Mouse (Mus musculus) C2C12 (cell line): ENCODE data around the gene Scgb1a1.

Source experiments
- CEBPB ChIP-seq: IDR thresholded peaks from one replicate; pipeline ENCODE4 v1.6.1; 2011; ENCODE audit warnings: low read depth, mild to moderate bottlenecking, control low read depth, moderate library complexity
- CTCF ChIP-seq: IDR thresholded peaks from one replicate; pipeline ENCODE4 v1.5.1; 2011; ENCODE audit not compliant: control insufficient read depth, insufficient read depth, insufficient read length
- FOSL1 ChIP-seq: IDR thresholded peaks from one replicate; pipeline ENCODE4 v1.8.0; 2011; ENCODE audit warnings: mild to moderate bottlenecking, low read length; ENCODE audit not compliant: poor library complexity, insufficient read depth, severe bottlenecking
- MAX ChIP-seq: IDR thresholded peaks from one replicate; pipeline ENCODE4 v1.6.1; 2011; ENCODE audit warnings: mild to moderate bottlenecking, control low read depth
- MYOG ChIP-seq: IDR thresholded peaks from one replicate; pipeline ENCODE4 v1.6.1; 2011; ENCODE audit not compliant: control insufficient read depth, insufficient read length; ENCODE audit errors: extremely low read depth
- USF1 ChIP-seq: IDR thresholded peaks from one replicate; pipeline ENCODE4 v1.6.1; 2011; ENCODE audit warnings: low read depth, mild to moderate bottlenecking, control low read depth, moderate library complexity

- TF ChIP-seq CTCF: no peak
- TF ChIP-seq MAX: no peak
- no peak for TF ChIP-seq USF1
- TF ChIP-seq MYOG: no peak
- TF ChIP-seq FOSL1: no peak
- TF ChIP-seq CEBPB: no peak
These were observed 19.6 kb upstream of the Scgb1a1 start for GRCm38 (mm10) chr19:9107379-9107755.
